Mouse (Mus musculus): Measurements from ENCODE around the gene Atf7ip. TPM values are rescaled to one million over a fixed set of nuclear protein-coding genes. Genes with fewer than 3 reads are reported as not detected.

Atf7ip gene
- total and polyA plus RNA-seq, 2 experiments from 2014 or later = 28.7 to 43.1 TPM

DNA sequence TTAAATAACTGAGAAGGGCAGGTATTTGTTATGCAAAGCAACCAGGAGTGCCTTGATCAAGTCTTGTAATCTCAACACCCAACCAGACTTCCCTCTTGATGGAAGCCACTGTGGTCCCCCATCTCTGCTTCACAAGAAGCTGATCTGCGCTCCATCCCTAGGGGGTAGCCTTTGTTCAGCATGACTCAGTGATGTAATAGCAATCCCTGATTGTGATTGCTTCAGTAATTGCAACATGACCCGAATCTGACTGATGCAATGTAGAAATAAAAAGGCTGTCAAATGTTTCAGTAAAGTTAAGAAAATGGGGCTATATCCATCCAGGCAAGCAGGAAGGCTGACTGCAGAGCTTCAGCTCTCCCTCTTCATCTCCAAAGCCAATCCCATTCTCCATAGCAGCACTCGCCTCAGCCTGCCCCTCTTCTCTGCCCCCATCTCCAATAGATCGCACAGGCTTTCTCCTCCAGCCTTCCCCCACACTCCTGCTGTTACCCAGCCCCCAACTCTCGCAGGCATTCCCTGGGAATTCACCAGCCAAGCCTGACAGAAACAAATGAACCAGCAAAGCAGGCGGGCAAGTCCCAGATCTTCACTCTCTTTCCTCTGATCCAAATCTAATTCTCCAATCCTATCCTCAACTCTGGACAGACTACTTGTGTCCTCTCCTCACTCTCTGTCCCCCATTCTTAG, 30.7 kb upstream of the Atf7ip start:
- Histone ChIP-seq H3K4me2 (ENCODE audit: low read depth, low read length, poor library complexity, severe bottlenecking) (no peak overlapping the region), H3K9ac (replicated peaks; ENCODE audit: low read length, poor library complexity, severe bottlenecking) (no peak overlapping the region), H3K27ac (ENCODE audit: low read depth, low read length) (no peak overlapping the region), H3K4me1 (ENCODE audit: insufficient read depth, low read length) (peaks cover 8% of the 10 kb centered on the region; the same call in 1 of the 2 replicates), H3K9me3 (ENCODE audit: low read length) (no peaks in the 10 kb centered on the region), H3K4me3 (ENCODE audit: low read depth, low read length) (no peak overlapping the region), H3K36me3 (ENCODE audit: insufficient read depth, low read length) (no peaks in the 10 kb centered on the region), H3K27me3 (ENCODE audit: insufficient read depth, low read length) (no peaks in the 10 kb centered on the region)
- 17% methylated on average over 6 of the region's 6 CpGs for WGBS
- no peak for DNase-seq (ENCODE audit: low spot score)
- no peak for TF ChIP-seq CTCF (IDR thresholded peaks at IDR 0.05)
- no peak for ATAC-seq (ENCODE audit: low FRiP score)

DNA sequence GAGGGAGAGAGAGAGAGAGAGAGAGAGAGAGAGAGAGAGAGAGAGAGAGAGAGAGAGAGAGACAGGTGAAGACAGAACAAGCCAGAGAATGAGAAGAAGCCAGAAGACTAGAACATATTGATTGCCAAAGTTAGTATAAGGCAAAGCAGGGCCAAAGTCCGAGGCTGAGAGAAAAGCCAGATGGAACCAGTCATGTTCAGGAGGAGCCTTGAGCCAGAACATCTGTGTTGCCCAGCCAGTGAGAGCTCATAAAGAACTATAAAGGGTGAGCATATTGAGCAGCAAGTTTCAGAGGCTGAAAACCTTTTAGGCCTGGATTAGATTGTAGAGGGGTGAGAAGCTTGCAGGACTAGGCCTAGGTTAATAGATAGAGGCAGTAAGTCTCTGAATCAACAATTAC, 28.1 kb upstream of the Atf7ip start:
- Histone ChIP-seq H3K27me3 (ENCODE audit: insufficient read depth, low read length) (no peaks in the 10 kb centered on the region), H3K4me3 (ENCODE audit: low read depth, low read length) (no peak overlapping the region), H3K9ac (replicated peaks; ENCODE audit: low read length, poor library complexity, severe bottlenecking) (no peak overlapping the region), H3K27ac (ENCODE audit: low read depth, low read length) (no peak overlapping the region), H3K4me1 (ENCODE audit: insufficient read depth, low read length) (0 out of 2 replicates have a peak, but pooled peaks cover 4% of the 10 kb centered on the region), H3K36me3 (ENCODE audit: insufficient read depth, low read length) (no peaks in the 10 kb centered on the region), H3K9me3 (ENCODE audit: low read length) (peaks cover 5% of the 10 kb centered on the region; the same call in 1 of the 2 replicates), H3K4me2 (ENCODE audit: low read depth, low read length, poor library complexity, severe bottlenecking) (no peak overlapping the region)
- WGBS = 82% methylated on average over 1 of the region's 1 CpGs
- TF ChIP-seq CTCF (IDR thresholded peaks at IDR 0.05) = no peak
- ATAC-seq (ENCODE audit: low FRiP score) = no peak
- DNase-seq (ENCODE audit: low spot score) = no peak

DNA sequence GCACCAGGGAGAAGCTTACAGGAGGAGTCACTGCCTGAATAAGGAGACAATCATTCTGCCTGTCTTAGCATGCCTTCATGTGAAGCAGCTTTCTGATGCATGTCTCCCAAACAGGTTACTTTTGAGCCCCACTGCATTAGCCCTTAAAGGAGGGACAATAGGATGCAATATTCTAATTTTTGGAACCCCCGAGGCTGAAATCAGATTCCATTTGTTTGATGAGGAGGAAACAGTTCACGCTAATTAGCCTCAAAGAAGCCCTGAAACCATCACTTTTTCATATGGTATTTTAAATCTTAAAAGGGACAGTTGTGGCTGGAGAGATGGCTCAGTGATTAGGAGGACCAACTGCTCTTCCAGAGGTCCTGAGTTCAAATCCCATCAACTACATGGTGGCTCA, 22.4 kb upstream of the Atf7ip start:
- peaks cover 5% of the 10 kb centered on the region; the same call in 1 of the 2 replicates for H3K9me3 ChIP-seq (ENCODE audit: low read length)
- H3K27me3 ChIP-seq (ENCODE audit: insufficient read depth, low read length) = no peaks in the 10 kb centered on the region
- TF ChIP-seq CTCF (IDR thresholded peaks at IDR 0.05) = no peak
- ATAC-seq (ENCODE audit: low FRiP score) (no peak), DNase-seq (ENCODE audit: low spot score) (no peak)
- H3K27ac ChIP-seq (ENCODE audit: low read depth, low read length) = no peak overlapping the region
- H3K36me3 ChIP-seq (ENCODE audit: insufficient read depth, low read length) = no peaks in the 10 kb centered on the region
- H3K4me3 ChIP-seq (ENCODE audit: low read depth, low read length) = no peak overlapping the region
- H3K4me1 ChIP-seq (ENCODE audit: insufficient read depth, low read length) = no peaks in the 10 kb centered on the region
- H3K4me2 ChIP-seq (ENCODE audit: low read depth, low read length, poor library complexity, severe bottlenecking) = no peak overlapping the region
- 82% methylated on average over 2 of the region's 2 CpGs for WGBS
- H3K9ac ChIP-seq (replicated peaks; ENCODE audit: low read length, poor library complexity, severe bottlenecking) = no peak overlapping the region

DNA sequence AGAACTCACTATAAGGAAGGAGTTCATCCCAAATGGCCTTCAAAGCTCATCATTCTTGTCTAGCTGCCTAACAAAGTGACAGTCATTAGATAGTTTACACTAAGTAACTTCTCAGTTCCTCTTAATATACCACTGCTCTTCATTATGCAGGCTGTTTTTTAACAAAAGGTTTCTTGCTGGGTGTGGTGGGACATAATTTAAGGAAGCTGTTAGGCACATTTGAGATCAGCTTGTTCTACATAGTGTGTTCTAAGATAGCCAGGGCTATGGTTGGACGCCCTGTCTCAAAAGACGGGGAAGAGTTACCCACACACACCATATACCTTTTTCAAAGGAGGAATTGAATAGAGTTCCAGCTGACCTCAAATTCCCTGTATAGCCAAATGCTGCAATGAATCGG, 21.9 kb upstream of the Atf7ip start:
- Histone ChIP-seq H3K9ac (replicated peaks; ENCODE audit: low read length, poor library complexity, severe bottlenecking) (no peak overlapping the region), H3K27me3 (ENCODE audit: insufficient read depth, low read length) (no peaks in the 10 kb centered on the region), H3K4me1 (ENCODE audit: insufficient read depth, low read length) (no peaks in the 10 kb centered on the region), H3K27ac (ENCODE audit: low read depth, low read length) (no peak overlapping the region), H3K36me3 (ENCODE audit: insufficient read depth, low read length) (no peaks in the 10 kb centered on the region), H3K9me3 (ENCODE audit: low read length) (peaks cover 5% of the 10 kb centered on the region; the same call in 1 of the 2 replicates), H3K4me2 (ENCODE audit: low read depth, low read length, poor library complexity, severe bottlenecking) (no peak overlapping the region), H3K4me3 (ENCODE audit: low read depth, low read length) (no peak overlapping the region)
- no peak for TF ChIP-seq CTCF (IDR thresholded peaks at IDR 0.05)
- WGBS = 86% methylated on average over 3 of the region's 3 CpGs
- ATAC-seq (ENCODE audit: low FRiP score) (no peak), DNase-seq (ENCODE audit: low spot score) (no peak)

DNA sequence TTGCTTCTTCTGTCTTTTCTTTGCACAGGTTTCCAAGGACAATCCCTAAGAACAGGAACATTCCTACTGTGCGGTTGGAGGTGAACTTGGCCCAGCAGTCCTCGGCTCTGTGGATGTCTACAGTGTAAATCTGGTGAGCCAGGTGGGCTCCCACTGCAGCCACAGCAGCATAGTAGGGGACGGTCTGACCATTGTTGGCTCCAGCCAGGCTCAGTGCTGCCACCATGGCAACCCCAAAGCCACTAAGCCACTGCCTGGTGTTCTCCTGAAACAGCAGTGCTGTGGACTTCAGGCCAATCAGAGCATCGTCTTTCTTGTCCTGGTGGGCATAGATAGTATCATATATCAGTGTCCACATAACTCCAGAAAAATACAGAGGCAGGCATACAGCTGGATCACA, 19.8 kb upstream of the Atf7ip start:
- Histone ChIP-seq H3K27me3 (ENCODE audit: insufficient read depth, low read length) (no peaks in the 10 kb centered on the region), H3K4me1 (ENCODE audit: insufficient read depth, low read length) (no peaks in the 10 kb centered on the region), H3K4me2 (ENCODE audit: low read depth, low read length, poor library complexity, severe bottlenecking) (no peak overlapping the region), H3K36me3 (ENCODE audit: insufficient read depth, low read length) (no peaks in the 10 kb centered on the region), H3K9ac (replicated peaks; ENCODE audit: low read length, poor library complexity, severe bottlenecking) (no peak overlapping the region), H3K27ac (ENCODE audit: low read depth, low read length) (no peak overlapping the region), H3K9me3 (ENCODE audit: low read length) (peaks cover 1% of the 10 kb centered on the region; the same call in 1 of the 2 replicates), H3K4me3 (ENCODE audit: low read depth, low read length) (no peak overlapping the region)
- DNase-seq (ENCODE audit: low spot score) (no peak), ATAC-seq (ENCODE audit: low FRiP score) (no peak)
- TF ChIP-seq CTCF (IDR thresholded peaks at IDR 0.05) = no peak; the same call in 1 of the 2 replicates
- WGBS = 58% methylated on average over 4 of the region's 4 CpGs

DNA sequence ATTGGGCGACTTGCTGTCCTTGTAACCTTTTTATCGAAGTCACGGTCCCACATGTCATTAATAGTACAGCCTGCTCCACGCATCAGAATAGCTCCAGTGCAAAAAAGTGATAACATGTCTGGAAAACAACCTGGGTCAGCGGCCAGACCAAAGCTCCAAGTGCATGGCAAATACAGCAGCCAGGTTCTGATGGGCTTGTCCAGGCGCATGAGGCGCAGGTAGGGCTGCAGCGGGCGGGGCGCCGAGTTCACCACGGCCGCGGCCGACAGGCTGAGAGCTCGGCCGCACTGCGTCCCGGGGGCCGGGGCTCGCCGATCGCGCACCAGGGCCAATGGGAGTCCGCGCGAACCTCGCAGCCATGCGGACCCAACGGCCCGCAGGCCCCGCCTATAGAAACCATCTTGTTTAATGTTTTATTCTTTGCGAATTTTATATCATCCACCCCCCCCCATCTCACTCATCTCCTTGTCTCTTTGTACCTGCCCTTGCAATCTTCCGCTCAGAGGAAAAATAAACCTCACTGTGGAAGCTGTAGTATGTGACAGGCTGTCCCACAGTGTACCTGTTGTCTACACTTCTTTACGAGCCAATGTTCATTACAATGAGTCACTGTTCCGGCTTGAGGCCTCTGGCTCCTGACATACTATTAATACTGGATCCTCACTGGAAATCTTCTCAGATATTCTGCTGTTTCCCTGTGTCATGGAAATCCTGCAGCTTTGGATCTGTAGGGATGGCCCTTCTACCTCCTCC, 19.0 kb upstream of the Atf7ip start:
- no peak for TF ChIP-seq CTCF (IDR thresholded peaks at IDR 0.05)
- WGBS = 57% methylated on average over 36 of the region's 36 CpGs
- no peak overlapping the region for H3K9ac ChIP-seq (replicated peaks; ENCODE audit: low read length, poor library complexity, severe bottlenecking)
- H3K27me3 ChIP-seq (ENCODE audit: insufficient read depth, low read length) = no peaks in the 10 kb centered on the region
- H3K9me3 ChIP-seq (ENCODE audit: low read length) = no peaks in the 10 kb centered on the region
- DNase-seq (ENCODE audit: low spot score) = no peak
- no peaks in the 10 kb centered on the region for H3K4me1 ChIP-seq (ENCODE audit: insufficient read depth, low read length)
- H3K36me3 ChIP-seq (ENCODE audit: insufficient read depth, low read length) = no peaks in the 10 kb centered on the region
- 0 out of 2 replicates have a peak overlapping the region, but pooled peaks have one; percentile 9 for H3K4me3 ChIP-seq (ENCODE audit: low read depth, low read length)
- H3K4me2 ChIP-seq (ENCODE audit: low read depth, low read length, poor library complexity, severe bottlenecking) = 0 out of 2 replicates have a peak overlapping the region, but pooled peaks have one; percentile 28
- H3K27ac ChIP-seq (ENCODE audit: low read depth, low read length) = no peak overlapping the region
- no peak; the same call in 1 of the 2 replicates for ATAC-seq (ENCODE audit: low FRiP score)
